Mouse (Mus musculus) liver, embryonic 14.5 days (tissue): ENCODE measurements around the gene Dlgap5. TPM values are rescaled to one million over a fixed set of nuclear protein-coding genes. Genes with fewer than 3 reads are reported as not detected.

ENCODE experiments used
- ATAC-seq: fragments of 200-750 bp; cut with Nextera tagmentation; 2 replicates; pipeline ENCODE4 v1.8.0; 2017; ENCODE audit warnings: moderate number of reproducible peaks, mild to moderate bottlenecking, moderate library complexity; ENCODE audit not compliant: insufficient read depth
- DNase-seq, 3 experiments: peaks; one replicate each; pipeline ENCODE4 v3.0.0-alpha.2; 2012 to 2013; ENCODE audit warnings: low read depth in 3 of 3, low spot score in 3 of 3
- H3K27ac ChIP-seq: fragments of 300-500 bp; sonication (generic); 2 replicates; pipeline ENCODE4 v1.5.1; 2014; ENCODE audit warnings: moderate library complexity, mild to moderate bottlenecking, control low read depth, inconsistent platforms
- H3K27me3 ChIP-seq: fragments of 300-500 bp; sonication (generic); 2 replicates; pipeline ENCODE4 v1.6.1; 2014; ENCODE audit warnings: mild to moderate bottlenecking, low read length, moderate library complexity; ENCODE audit not compliant: control insufficient read depth, insufficient read depth
- H3K36me3 ChIP-seq: fragments of 300-500 bp; sonication (generic); replicated peaks from 2 replicates; pipeline ENCODE4 v1.6.1; 2014; ENCODE audit warnings: low read depth; ENCODE audit not compliant: control insufficient read depth, insufficient read depth
- H3K4me1 ChIP-seq, 2 experiments: fragments of 200-500 bp in 1 of 2; fragments of 300-500 bp in 1 of 2; sonication (generic) in 1 of 2; replicated peaks; 2 replicates each; pipeline ENCODE4 v1.6.1; 2012 to 2014; ENCODE audit warnings: antibody characterized with exemption in 1 of 2, inconsistent platforms in 1 of 2, low read length in 1 of 2; ENCODE audit not compliant: control insufficient read depth in 2 of 2, insufficient read depth in 2 of 2
- H3K4me2 ChIP-seq: fragments of 300-500 bp; sonication (generic); 2 replicates; pipeline ENCODE4 v1.6.1; 2014; ENCODE audit warnings: low read depth, mild to moderate bottlenecking, control low read depth, moderate library complexity
- H3K4me3 ChIP-seq, 2 experiments: fragments of 200-500 bp in 1 of 2; fragments of 300-500 bp in 1 of 2; sonication (generic) in 1 of 2; 2 replicates each; pipeline ENCODE4 v1.5.1; 2012 to 2014; ENCODE audit warnings: low read depth in 2 of 2, low read length in 2 of 2, mild to moderate bottlenecking in 2 of 2, control low read depth in 1 of 2, inconsistent platforms in 1 of 2, moderate library complexity in 1 of 2; ENCODE audit not compliant: insufficient read depth in 1 of 2
- H3K9ac ChIP-seq: fragments of 300-500 bp; sonication (generic); replicated peaks from 2 replicates; pipeline ENCODE4 v1.6.1; 2014; ENCODE audit warnings: mild to moderate bottlenecking, control low read depth, moderate library complexity
- H3K9me3 ChIP-seq: fragments of 300-500 bp; sonication (generic); 2 replicates; pipeline ENCODE4 v1.6.1; 2016; ENCODE audit warnings: low read length, mixed read lengths; ENCODE audit not compliant: control insufficient read depth
- CTCF ChIP-seq: IDR thresholded peaks from 2 replicates; pipeline ENCODE4 v1.5.1; 2016; ENCODE audit warnings: antibody characterized with exemption, low read depth, control low read depth
- EP300 ChIP-seq: IDR thresholded peaks from 2 replicates; pipeline ENCODE4 v1.6.1; 2016; ENCODE audit warnings: antibody characterized with exemption, low read depth
- WGBS: fragments of 180-500 bp; shearing (Covaris S2); extraction: QIAGEN DNeasy Blood & Tissue Kit; methylation state at CpG from one replicate; pipeline ENCODE4 v1.1.7; 2014; ENCODE audit not compliant: insufficient replicate concordance; 5-methylcytosine and 5-hydroxymethylcytosine counted together
- polyA plus RNA-seq, 2 experiments: library from polyadenylated mRNA; depleted of rRNA in 1 of 2; stranded (reverse) in 1 of 2; unstranded in 1 of 2; fragments of >200 nt; fragmentation: Nextera tagmentation in 1 of 2; extraction: Ambion mirVana in 1 of 2; gene quantifications; 2 replicates each; pipeline versions ENCODE4 v1.2.1 to v1.2.3; 2012 to 2014

Dlgap5 gene
- polyA plus RNA-seq, 2 experiments: 42.5 to 51.4 TPM

- H3K4me1 ChIP-seq: peaks cover 6 to 10% of the 10 kb centered on the region in 2 experiments
- H3K9me3 ChIP-seq: no peaks in the 10 kb centered on the region
- TF ChIP-seq EP300: no peak
- no peak for TF ChIP-seq CTCF
- no peak overlapping the region for H3K9ac ChIP-seq
- H3K36me3 ChIP-seq: no peaks in the 10 kb centered on the region
- H3K4me2 ChIP-seq: no peak overlapping the region
- no peak overlapping the region for H3K27ac ChIP-seq
- DNase-seq: no peak
- WGBS: 71% methylated on average over 3 of the region's 3 CpGs
- H3K27me3 ChIP-seq: no peaks in the 10 kb centered on the region
- no peak overlapping the region for H3K4me3 ChIP-seq
- ATAC-seq: no peak
These were observed 61.6 kb downstream of the Dlgap5 start for GRCm38 (mm10) chr14:47356622-47357021.

- H3K4me1 ChIP-seq: peaks cover 6 to 10% of the 10 kb centered on the region in 2 experiments
- H3K36me3 ChIP-seq: no peaks in the 10 kb centered on the region
- ATAC-seq: no peak
- TF ChIP-seq CTCF (no peak), EP300 (no peak)
- no peak overlapping the region for H3K27ac ChIP-seq
- no peak overlapping the region for H3K9ac ChIP-seq
- H3K4me2 ChIP-seq: no peak overlapping the region
- no peak overlapping the region for H3K4me3 ChIP-seq
- 49% methylated on average over 5 of the region's 5 CpGs for WGBS
- no peak for DNase-seq
- H3K27me3 ChIP-seq: no peaks in the 10 kb centered on the region
- no peaks in the 10 kb centered on the region for H3K9me3 ChIP-seq
These were observed 63.3 kb downstream of the Dlgap5 start for GRCm38 (mm10) chr14:47354948-47355347.

GRCm38 (mm10) chr14:47354111-47354577, 64.1 kb downstream of the Dlgap5 start:
- DNase-seq: peak in 2 of 3 experiments; percentile 38 to 45
- H3K9ac ChIP-seq: peak overlapping the region; percentile 18; the same call in 1 of the 2 replicates
- H3K4me3 ChIP-seq: no peak overlapping the region
- H3K4me1 ChIP-seq: peaks cover 6 to 10% of the 10 kb centered on the region in 2 experiments
- 44% methylated on average over 8 of the region's 8 CpGs for WGBS
- no peaks in the 10 kb centered on the region for H3K9me3 ChIP-seq
- peak; percentile 66; the same call in 1 of the 2 replicates for ATAC-seq
- peak overlapping the region; percentile 6; the same call in 1 of the 2 replicates for H3K4me2 ChIP-seq
- TF ChIP-seq CTCF (peak; percentile 64), EP300 (0 out of 2 replicates have a peak, but pooled peaks have one; percentile 18)
- H3K27me3 ChIP-seq: no peaks in the 10 kb centered on the region
- H3K36me3 ChIP-seq: no peaks in the 10 kb centered on the region
- H3K27ac ChIP-seq: no peak overlapping the region

- peaks cover 6 to 10% of the 10 kb centered on the region in 2 experiments for H3K4me1 ChIP-seq
- no peak overlapping the region for H3K9ac ChIP-seq
- H3K4me3 ChIP-seq: no peak overlapping the region
- no peak overlapping the region for H3K4me2 ChIP-seq
- TF ChIP-seq EP300: no peak
- no peak for TF ChIP-seq CTCF
- H3K27me3 ChIP-seq: no peaks in the 10 kb centered on the region
- 67% methylated on average over 4 of the region's 4 CpGs for WGBS
- ATAC-seq: no peak
- no peaks in the 10 kb centered on the region for H3K9me3 ChIP-seq
- no peaks in the 10 kb centered on the region for H3K36me3 ChIP-seq
- H3K27ac ChIP-seq: no peak overlapping the region
- DNase-seq: no peak
These were observed 65.0 kb downstream of the Dlgap5 start for GRCm38 (mm10) chr14:47353240-47353639.

GRCm38 (mm10) chr14:47352272-47352671, 65.9 kb downstream of the Dlgap5 start:
- Histone ChIP-seq H3K4me3 (no peak overlapping the region), H3K9me3 (no peaks in the 10 kb centered on the region), H3K9ac (no peak overlapping the region), H3K27ac (no peak overlapping the region), H3K36me3 (no peaks in the 10 kb centered on the region), H3K27me3 (no peaks in the 10 kb centered on the region), H3K4me2 (no peak overlapping the region), H3K4me1 (peaks cover 6 to 10% of the 10 kb centered on the region in 2 experiments)
- no peak for TF ChIP-seq CTCF
- TF ChIP-seq EP300: no peak
- WGBS: 78% methylated on average over 10 of the region's 10 CpGs
- DNase-seq: no peak
- no peak for ATAC-seq
